Mouse (Mus musculus) lung, postnatal 14 days (tissue): ENCODE results near the gene Tnrc6c.
"Not testable (repeated sequence)": the region's sequence is repeated elsewhere in the genome, so short reads cannot be mapped to it uniquely, and the experiment has no call there.

Experiments
- DNase-seq: peaks from one replicate; pipeline ENCODE4 v3.0.0; 2021

Gene Tnrc6c

GRCm38 (mm10) chr11:117775540-117775939 lies 121.5 kb downstream of the Tnrc6c start:
- no peak for DNase-seq

DNA sequence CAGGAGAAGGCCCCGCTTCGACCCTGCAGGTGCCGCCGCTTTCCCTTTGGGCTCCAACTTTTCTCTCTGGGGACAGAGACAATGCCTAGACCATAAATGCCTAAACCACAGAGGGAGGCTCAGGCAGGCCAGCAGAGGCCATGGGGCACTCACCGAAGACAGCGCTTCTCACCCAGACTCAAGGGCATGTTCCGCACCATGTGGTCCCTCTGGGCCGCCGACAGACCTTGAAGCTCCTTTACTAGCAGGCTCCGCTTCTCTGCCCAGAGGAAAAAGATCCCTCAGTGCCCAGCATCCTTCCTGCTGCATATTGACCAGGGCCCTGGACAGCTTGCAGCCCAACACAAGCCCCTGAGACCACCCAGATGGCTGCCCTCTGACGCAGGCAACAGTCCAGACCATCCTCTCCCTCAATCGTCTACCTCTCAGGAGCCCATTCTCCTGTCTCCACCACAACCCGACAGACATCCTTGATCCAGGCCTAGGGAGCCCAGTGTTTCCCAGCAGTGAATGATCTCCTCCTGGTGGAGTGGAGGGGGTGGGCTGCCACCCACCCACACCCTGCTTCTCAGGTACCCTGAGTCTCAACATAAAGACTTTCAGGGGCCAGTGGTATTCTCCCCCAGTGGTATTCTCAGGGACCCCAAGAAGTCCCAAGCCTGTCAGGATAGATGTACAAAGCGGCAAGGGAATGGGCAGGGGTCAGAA lies 122.2 kb downstream of the Tnrc6c start:
- no peak for DNase-seq

DNA sequence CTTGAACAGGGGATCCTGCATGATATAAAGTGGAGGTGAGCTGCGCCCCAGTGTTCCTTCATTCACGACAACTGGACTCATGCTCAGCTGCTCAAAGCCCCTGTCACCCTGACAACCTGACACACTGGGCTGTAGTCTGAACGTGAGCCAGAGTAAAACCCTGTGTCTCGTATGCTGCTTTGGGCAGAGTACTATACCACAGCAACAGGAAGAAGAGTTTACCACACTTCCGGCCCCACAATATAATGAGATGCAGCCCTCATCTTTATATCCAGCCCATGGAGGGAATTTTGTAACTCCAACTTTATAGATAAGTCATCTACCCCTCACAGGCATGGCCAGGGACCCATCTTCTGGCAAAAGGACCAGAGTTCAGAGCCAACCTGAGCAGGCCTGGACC lies 123.0 kb downstream of the Tnrc6c start:
- DNase-seq: no peak

DNA sequence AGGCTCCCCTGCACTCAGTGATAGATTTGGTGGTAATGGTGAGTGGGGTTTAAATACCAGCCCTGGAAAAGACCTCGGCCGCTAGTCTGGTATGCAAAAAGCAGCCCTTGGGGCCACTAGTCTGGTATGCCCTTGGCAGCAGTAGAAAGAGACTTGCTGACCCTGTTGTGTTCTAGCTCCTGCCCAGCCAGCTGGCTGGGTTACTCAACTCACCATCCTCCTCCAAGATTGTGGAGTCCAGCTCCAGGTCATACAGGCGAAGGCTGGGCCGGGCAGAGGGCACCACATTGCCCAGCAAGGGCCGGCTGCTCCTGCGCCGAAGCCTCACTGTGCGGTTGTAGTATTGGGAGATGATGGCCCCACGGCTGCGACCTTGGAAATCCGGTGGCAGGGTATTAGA lies 123.9 kb downstream of the Tnrc6c start:
- DNase-seq: no peak

- peak; percentile 48 for DNase-seq
These were observed 124.9 kb downstream of the Tnrc6c start for GRCm38 (mm10) chr11:117778851-117779433.

DNA sequence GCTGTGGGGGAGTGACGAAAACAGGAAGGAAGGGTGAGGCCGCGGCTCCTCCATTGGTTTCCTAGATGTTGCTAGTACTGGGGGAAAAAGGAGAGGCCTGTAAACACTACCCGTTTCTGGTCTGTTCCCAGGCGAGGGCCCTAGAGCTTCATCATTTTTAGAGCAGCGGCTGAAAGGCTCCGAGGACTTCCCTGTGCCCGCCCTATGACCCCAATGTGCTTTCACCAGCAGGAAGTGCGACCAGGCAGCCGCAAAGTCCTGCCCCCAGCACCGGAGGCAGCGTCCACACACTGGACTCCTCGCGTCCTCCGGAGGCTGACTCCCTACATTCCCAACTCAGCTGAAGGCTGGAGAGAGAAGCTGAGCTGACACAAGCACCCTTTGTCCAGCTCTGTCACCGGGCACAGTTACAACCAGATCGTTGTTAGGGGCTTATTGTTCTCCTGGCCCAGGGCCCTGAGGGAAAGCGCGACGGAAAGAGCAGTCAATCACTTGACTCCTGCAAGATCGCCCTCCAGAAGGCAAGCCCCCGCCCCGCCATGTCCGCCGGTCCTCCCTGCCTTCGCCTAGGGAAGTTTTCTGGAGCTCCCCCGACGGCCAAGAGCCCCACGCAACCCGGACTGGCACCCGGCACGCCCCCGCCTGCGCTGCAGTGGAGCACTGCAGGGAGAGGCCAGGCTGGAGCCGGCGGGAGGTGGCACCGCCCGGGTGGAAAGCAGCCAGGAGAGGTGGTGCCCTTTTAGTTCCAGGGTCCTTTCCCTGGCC lies 125.5 kb downstream of the Tnrc6c start:
- peak; percentile 78 for DNase-seq

- no peak for DNase-seq
These were observed 126.1 kb downstream of the Tnrc6c start for GRCm38 (mm10) chr11:117780199-117780515.

DNA sequence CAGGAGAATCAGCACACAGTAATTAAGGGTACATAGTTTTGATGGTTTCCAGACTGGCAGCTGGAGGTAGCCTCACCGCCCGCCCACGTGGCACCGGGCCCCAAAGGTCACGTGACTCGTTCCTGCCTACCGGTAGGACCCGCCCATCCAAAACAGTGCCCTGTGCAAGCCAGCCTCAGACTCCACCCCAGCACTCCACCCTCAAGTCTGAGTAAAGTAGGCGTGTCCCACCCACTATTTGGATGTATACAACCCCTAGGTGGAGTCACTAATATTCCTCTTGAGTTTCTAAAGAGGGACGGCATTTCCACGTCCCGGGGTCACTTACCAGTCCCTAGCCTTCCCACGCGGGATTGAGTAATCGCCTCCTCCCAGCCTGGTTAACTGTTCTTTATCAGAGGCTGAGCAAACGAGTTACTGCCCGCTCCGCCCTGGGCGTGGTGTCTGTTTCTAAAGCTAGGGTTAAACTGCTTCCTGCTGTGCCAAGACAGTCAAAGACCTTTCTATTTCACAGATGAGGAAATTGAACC lies 126.6 kb downstream of the Tnrc6c start:
- peak; percentile 91 for DNase-seq

DNA sequence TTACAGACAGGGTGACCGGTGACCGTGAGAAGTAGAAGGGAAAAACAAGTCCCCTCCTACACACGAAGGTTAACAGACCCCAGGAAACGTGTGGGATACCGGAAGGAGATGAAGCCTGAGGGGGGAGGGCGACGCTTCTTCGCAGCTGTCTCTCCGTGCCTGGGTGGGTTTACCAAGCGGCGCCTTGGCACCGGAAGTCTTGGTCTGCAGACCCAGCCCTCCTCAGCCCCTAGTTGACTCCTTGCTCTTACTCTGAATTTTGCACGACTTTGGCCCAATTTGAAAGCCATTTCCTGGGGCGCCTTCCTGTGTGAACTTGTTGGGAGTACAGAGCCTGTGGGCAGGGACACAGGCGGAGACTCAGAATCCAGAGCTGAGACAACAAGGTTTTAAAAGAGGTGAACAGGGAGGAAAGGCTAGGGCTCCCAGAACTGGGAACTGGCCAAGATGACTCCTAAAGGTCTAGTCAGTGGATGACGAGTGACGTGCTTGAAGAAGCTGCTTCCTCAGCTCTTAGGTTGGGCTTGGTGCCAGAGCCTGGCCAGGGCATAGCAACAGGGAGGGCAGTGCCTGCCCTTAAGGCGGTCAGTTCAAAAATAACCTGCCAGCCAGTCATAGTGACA lies 127.2 kb downstream of the Tnrc6c start:
- DNase-seq: peak; percentile 82

GRCm38 (mm10) chr11:117781993-117782704 lies 128.1 kb downstream of the Tnrc6c start, which contains the start of the genes Tmc8 and Tmc6:
Gene Tmc8, plus strand, starts transcription at chr11:117782076.
Gene Tmc6, minus strand, starts transcription at chr11:117782198.
- peak; percentile 66 for DNase-seq

GRCm38 (mm10) chr11:117782705-117783034 lies 128.6 kb downstream of the Tnrc6c start:
- no peak for DNase-seq

- peak; percentile 75 for DNase-seq
These were observed 129.0 kb downstream of the Tnrc6c start for GRCm38 (mm10) chr11:117783089-117783488.

GRCm38 (mm10) chr11:117783683-117784309 lies 129.7 kb downstream of the Tnrc6c start:
- peak; percentile 32 for DNase-seq

- DNase-seq: peak; percentile 75
These were observed 132.2 kb downstream of the Tnrc6c start for GRCm38 (mm10) chr11:117786294-117786693.

DNA sequence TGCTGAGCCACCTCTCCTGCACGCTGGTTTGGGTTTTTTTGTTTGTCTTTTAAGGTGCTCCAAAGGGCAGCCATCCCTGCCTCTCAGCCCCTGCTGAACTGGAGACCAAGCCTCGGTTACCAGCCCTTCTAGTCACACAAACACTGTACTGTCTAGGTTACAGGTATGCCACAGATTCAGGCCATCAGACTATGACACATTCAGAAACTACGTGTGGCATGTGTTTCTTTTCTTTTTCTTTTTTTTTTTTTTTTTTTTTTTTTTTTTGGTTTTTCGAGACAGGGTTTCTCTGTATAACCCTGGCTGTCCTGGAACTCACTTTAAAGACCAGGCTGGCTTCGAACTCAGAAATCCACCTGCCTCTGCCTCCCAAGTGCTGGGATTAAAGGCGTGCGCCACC lies 134.4 kb downstream of the Tnrc6c start:
- DNase-seq: not testable (repeated sequence)

DNA sequence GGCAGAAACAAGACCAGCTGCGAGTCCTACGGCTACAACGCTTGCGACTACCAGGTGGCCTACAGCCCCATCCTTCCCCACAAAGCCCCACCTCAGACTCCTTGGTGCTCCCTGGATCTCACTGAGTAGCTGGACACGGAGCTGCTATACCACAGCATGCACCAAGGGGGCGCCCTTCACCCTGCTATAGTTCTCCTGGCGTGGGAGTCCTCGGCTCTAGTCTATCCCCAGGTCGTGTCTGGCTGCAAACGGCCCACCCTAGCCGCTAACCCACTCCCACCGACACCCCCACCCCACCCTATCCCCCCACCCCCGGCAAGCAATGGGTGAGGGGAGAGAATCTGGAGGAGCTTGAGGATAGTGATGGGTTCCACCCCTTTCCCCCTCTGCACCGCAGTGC lies 136.2 kb downstream of the Tnrc6c start:
- peak; percentile 78 for DNase-seq

DNA sequence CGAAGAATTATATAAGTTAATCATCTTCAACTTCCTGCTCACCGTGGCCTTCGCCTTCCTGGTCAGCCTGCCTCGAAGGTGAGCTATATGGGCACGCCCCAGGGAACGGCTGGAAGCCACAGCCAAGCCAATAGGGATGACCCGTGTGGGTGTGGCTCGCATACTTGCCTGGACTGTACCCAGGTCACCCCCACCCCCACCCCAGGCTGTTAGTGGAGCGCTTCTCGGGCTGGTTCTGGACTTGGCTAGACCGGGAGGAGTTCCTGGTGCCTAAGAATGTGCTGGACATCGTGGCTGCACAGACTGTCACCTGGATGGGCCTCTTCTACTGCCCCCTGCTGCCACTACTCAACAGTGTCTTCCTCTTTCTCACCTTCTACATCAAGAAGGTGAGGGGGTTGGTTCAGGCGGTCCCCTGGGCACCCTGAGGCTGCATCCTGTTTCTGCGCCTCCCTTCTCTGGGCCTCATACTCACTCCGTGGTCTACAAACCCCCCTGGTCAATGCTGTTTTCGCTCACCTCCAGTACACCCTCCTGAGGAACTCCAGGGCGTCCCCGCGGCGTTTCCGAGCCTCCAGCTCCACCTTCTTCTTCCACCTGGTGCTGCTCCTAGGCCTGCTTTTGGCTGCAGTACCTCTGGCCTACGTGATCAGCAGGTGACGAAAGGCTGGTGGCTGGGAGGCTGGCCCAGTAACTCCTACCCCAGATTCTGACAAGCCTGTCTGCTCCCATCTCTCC lies 136.8 kb downstream of the Tnrc6c start:
- DNase-seq: no peak

DNA sequence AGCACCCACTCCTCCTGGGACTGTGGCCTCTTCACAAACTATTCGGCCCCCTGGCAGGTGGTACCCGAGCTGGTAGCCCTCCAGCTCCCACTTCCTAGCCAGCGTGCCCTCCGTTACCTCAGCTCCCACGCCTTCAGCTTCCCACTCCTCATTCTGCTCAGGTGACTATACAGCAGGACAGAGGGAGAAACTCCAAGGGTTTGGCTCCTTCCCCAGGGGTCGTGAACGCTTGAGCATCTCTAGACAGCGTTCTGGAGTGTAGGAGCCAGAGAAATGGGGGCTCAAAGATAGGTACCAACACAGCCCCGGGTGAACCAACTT lies 137.3 kb downstream of the Tnrc6c start:
- DNase-seq: no peak

GRCm38 (mm10) chr11:117792281-117792888 lies 138.3 kb downstream of the Tnrc6c start:
- DNase-seq: peak; percentile 77

- no peak for DNase-seq
These were observed 140.0 kb downstream of the Tnrc6c start for GRCm38 (mm10) chr11:117794035-117794551.

DNA sequence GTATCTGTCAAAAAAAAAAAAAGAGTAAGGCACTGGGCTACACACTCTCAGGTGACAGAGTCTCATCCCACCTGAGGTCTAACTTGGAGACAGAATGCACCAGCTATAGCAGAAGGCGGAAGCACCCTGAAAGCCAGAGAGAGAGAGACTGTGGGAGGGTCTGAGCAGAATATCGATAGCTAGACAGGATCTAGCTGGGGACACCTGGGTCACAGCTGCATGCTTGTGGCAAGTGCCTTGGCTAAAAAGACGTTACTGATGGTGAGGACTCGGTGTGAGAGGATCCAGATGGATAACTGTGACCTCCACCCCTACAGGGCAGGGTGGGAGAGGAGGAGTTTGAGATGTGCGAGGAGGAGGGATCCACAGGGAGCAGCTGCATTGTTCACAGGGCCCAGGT lies 142.9 kb downstream of the Tnrc6c start:
- DNase-seq: no peak
